Mouse (Mus musculus) lung, postnatal 0 days (tissue): ENCODE results near the gene Hsd11b2. TPM values are rescaled to one million over a fixed set of nuclear protein-coding genes. Genes with fewer than 3 reads are reported as not detected.
"Not testable (repeated sequence)": the region's sequence is repeated elsewhere in the genome, so short reads cannot be mapped to it uniquely, and the experiment has no call there.

ENCODE experiments used
- ATAC-seq: fragments of 200-750 bp; cut with Nextera tagmentation; 2 replicates; pipeline ENCODE4 v1.8.0; 2017; ENCODE audit warnings: moderate library complexity
- DNase-seq: peaks from one replicate; pipeline ENCODE4 v3.0.0-alpha.2; 2016; ENCODE audit warnings: low spot score
- H3K27ac ChIP-seq: fragments of 300-500 bp; sonication (generic); 2 replicates; pipeline ENCODE4 v1.5.1; 2014; ENCODE audit warnings: antibody characterized with exemption, mild to moderate bottlenecking, low read length, mixed read lengths
- H3K27me3 ChIP-seq: fragments of 300-500 bp; sonication (generic); replicated peaks from 2 replicates; pipeline ENCODE4 v1.6.1; 2014; ENCODE audit warnings: low read length, mixed read lengths; ENCODE audit not compliant: insufficient read depth
- H3K36me3 ChIP-seq: fragments of 300-500 bp; sonication (generic); 2 replicates; pipeline ENCODE4 v1.6.1; 2014; ENCODE audit warnings: low read length, mixed read lengths; ENCODE audit not compliant: insufficient read depth
- H3K4me1 ChIP-seq: fragments of 300-500 bp; sonication (generic); 2 replicates; pipeline ENCODE4 v1.6.1; 2014; ENCODE audit warnings: antibody characterized with exemption, low read depth, low read length, mixed read lengths; ENCODE audit not compliant: insufficient read depth
- H3K4me2 ChIP-seq: fragments of 300-500 bp; sonication (generic); replicated peaks from 2 replicates; pipeline ENCODE4 v1.6.1; 2014; ENCODE audit warnings: low read depth, mild to moderate bottlenecking, low read length, moderate library complexity, mixed read lengths
- H3K4me3 ChIP-seq: fragments of 300-500 bp; sonication (generic); 2 replicates; pipeline ENCODE4 v1.5.1; 2014; ENCODE audit warnings: low read depth, low read length
- H3K9ac ChIP-seq: fragments of 300-500 bp; sonication (generic); replicated peaks from 2 replicates; pipeline ENCODE4 v1.6.1; 2014; ENCODE audit warnings: low read depth, mild to moderate bottlenecking
- H3K9me3 ChIP-seq: fragments of 300-500 bp; sonication (generic); 2 replicates; pipeline ENCODE4 v1.6.1; 2016; ENCODE audit warnings: low read length, mixed read lengths
- CTCF ChIP-seq: IDR thresholded peaks from 2 replicates; pipeline ENCODE4 v1.5.1; 2016; ENCODE audit warnings: antibody characterized with exemption, mild to moderate bottlenecking
- EP300 ChIP-seq: IDR thresholded peaks from 2 replicates; pipeline ENCODE4 v1.6.1; 2016; ENCODE audit warnings: antibody characterized with exemption, mild to moderate bottlenecking, control low read depth
- WGBS: fragments of 180-500 bp; shearing (Covaris S2); extraction: QIAGEN DNeasy Blood & Tissue Kit; methylation state at CpG from one replicate; pipeline ENCODE4 v1.1.7; 2014; 5-methylcytosine and 5-hydroxymethylcytosine counted together
- polyA plus RNA-seq: library from polyadenylated mRNA; unstranded; fragments of >200 nt; fragmentation: Nextera tagmentation; extraction: Ambion mirVana; gene quantifications from 2 replicates; pipeline ENCODE4 v1.2.1, GENCODE M21; 2015

The Hsd11b2 gene
- polyA plus RNA-seq, 1 experiment from 2014 or later = 1.8 TPM

DNA sequence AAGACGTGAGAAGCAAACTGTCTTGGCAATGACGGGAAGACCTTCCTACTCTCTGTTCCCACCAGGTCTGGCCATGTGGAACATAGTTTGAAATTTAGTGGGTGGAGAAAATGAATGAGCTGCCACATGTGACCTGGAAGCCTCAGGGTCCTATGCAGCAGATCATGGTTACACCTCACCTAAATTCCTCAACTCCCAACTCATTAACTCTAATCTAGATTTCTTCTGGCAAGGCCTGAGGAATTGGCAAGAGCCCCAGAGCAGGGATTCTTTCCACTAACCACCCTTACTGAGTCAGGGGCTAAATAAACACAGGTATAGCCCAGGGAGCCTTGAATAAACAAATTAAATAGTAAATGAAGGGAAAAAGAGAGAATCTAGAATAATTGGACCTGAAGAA lies 33.5 kb downstream of the Hsd11b2 start:
- Histone ChIP-seq H3K9ac (no peak overlapping the region), H3K36me3 (no peaks in the 10 kb centered on the region), H3K4me2 (no peak overlapping the region), H3K27me3 (no peaks in the 10 kb centered on the region), H3K27ac (no peak overlapping the region), H3K9me3 (no peaks in the 10 kb centered on the region), H3K4me3 (no peak overlapping the region), H3K4me1 (peaks cover 3% of the 10 kb centered on the region; the same call in 1 of the 2 replicates)
- DNase-seq (no peak), ATAC-seq (no peak)
- TF ChIP-seq CTCF = no peak
- no peak for TF ChIP-seq EP300
- WGBS = 85% methylated on average over 2 of the region's 2 CpGs

GRCm38 (mm10) chr8:105552824-105553223 lies 34.3 kb downstream of the Hsd11b2 start:
- Histone ChIP-seq H3K4me1 (no peaks in the 10 kb centered on the region), H3K36me3 (no peaks in the 10 kb centered on the region), H3K9ac (no peak overlapping the region), H3K4me3 (no peak overlapping the region), H3K27me3 (no peaks in the 10 kb centered on the region), H3K9me3 (no peaks in the 10 kb centered on the region), H3K4me2 (no peak overlapping the region), H3K27ac (no peak overlapping the region)
- TF ChIP-seq CTCF = no peak
- 77% methylated on average over 1 of the region's 1 CpGs for WGBS
- DNase-seq (peak; percentile 32), ATAC-seq (no peak)

- Histone ChIP-seq H3K9ac (no peak overlapping the region), H3K36me3 (no peaks in the 10 kb centered on the region), H3K27ac (no peak overlapping the region), H3K27me3 (no peaks in the 10 kb centered on the region), H3K9me3 (no peaks in the 10 kb centered on the region), H3K4me3 (no peak overlapping the region), H3K4me2 (no peak overlapping the region), H3K4me1 (no peaks in the 10 kb centered on the region)
- TF ChIP-seq CTCF (peak; percentile 97), EP300 (peak; percentile 30; the same call in 1 of the 2 replicates)
- ATAC-seq = peak; percentile 77
- peak; percentile 83 for DNase-seq
Observed at GRCm38 (mm10) chr8:105554087-105554486, 35.5 kb downstream of the Hsd11b2 start.

DNA sequence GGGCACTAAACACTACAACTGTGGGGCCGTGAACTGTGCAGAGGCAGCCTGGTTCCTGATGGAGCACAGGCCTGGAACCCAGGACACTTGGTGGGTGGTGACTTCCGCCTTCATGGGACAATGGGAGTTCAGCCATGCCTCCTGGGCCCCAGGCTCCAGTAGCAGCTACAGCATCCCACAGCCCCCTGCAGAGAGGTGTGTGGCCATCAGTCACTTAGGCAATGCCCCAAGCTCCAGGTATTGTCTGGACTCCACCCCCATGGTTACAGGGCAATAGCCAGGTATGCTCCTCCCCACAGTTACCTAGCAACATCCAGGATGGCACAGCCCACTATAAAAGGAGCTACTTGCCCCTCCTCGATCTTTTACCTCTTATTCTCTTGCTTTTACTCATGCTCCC lies 36.7 kb downstream of the Hsd11b2 start:
- H3K4me2 ChIP-seq = no peak overlapping the region
- no peak overlapping the region for H3K4me3 ChIP-seq
- TF ChIP-seq EP300 (no peak), CTCF (no peak)
- no peaks in the 10 kb centered on the region for H3K36me3 ChIP-seq
- H3K27me3 ChIP-seq = no peaks in the 10 kb centered on the region
- no peak overlapping the region for H3K27ac ChIP-seq
- no peaks in the 10 kb centered on the region for H3K9me3 ChIP-seq
- 76% methylated on average over 3 of the region's 3 CpGs for WGBS
- ATAC-seq (peak; percentile 24; the same call in 1 of the 2 replicates), DNase-seq (no peak)
- H3K4me1 ChIP-seq = no peaks in the 10 kb centered on the region
- H3K9ac ChIP-seq = no peak overlapping the region

GRCm38 (mm10) chr8:105562863-105563262 lies 44.3 kb downstream of the Hsd11b2 start:
- 79% methylated on average over 3 of the region's 3 CpGs for WGBS
- DNase-seq (no peak), ATAC-seq (no peak)
- peaks cover 16% of the 10 kb centered on the region; the same call in 1 of the 2 replicates for H3K4me1 ChIP-seq
- TF ChIP-seq EP300 (no peak), CTCF (no peak)
- H3K9ac ChIP-seq = no peak overlapping the region
- no peaks in the 10 kb centered on the region for H3K36me3 ChIP-seq
- H3K27ac ChIP-seq = no peak overlapping the region
- no peak overlapping the region for H3K4me2 ChIP-seq
- no peaks in the 10 kb centered on the region for H3K9me3 ChIP-seq
- no peaks in the 10 kb centered on the region for H3K27me3 ChIP-seq
- H3K4me3 ChIP-seq = no peak overlapping the region

GRCm38 (mm10) chr8:105563871-105564270 lies 45.3 kb downstream of the Hsd11b2 start:
- peak; percentile 26 for DNase-seq
- WGBS = 85% methylated on average over 1 of the region's 1 CpGs
- Histone ChIP-seq H3K27ac (no peak overlapping the region), H3K4me2 (no peak overlapping the region), H3K4me3 (no peak overlapping the region), H3K36me3 (no peaks in the 10 kb centered on the region), H3K9me3 (no peaks in the 10 kb centered on the region), H3K9ac (no peak overlapping the region; the same call in 1 of the 2 replicates), H3K4me1 (peaks cover 16% of the 10 kb centered on the region; the same call in 1 of the 2 replicates), H3K27me3 (no peaks in the 10 kb centered on the region)
- no peak for TF ChIP-seq CTCF
- TF ChIP-seq EP300 = no peak
- no peak for ATAC-seq

DNA sequence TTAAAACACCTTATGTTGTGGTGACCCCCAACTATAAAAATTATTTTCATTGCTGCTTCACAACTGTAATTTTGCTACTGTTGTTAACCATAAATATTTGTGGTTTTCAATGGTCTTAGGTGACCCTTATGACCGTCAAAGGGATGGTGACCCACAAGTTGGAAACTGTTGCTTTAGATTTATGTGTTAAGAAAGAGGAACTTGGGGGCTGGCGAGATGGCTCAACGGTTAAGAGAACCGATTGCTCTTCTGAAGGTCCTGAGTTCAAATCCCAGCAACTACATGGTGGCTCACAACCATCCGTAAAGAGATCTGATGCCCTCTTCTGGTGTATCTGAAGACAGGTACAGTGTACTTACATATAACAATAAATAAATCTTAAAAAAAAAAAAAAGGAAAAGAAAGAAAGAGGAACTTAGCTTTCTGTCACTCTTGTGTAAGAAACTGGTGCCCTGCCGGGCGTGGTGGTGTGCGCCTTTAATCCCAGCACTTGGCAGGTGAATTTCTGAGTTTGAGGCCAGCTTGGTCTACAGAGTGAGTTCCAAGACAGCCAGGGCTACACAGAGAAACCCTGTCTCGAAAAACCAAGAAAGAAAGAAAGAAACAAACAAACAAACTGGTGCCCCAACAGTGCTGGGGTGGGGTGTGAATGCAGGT lies 46.1 kb downstream of the Hsd11b2 start:
- not testable (repeated sequence) for H3K27me3 ChIP-seq, ATAC-seq, H3K9me3 ChIP-seq, DNase-seq, H3K36me3 ChIP-seq
- Histone ChIP-seq H3K27ac (peak overlapping the region; percentile 95; the same call in 1 of the 2 replicates), H3K9ac (peak overlapping the region; percentile 87), H3K4me1 (peaks cover 16% of the 10 kb centered on the region; the same call in 1 of the 2 replicates), H3K4me2 (peak overlapping the region; percentile 83), H3K4me3 (peak overlapping the region; percentile 88)
- 78% methylated on average over 9 of the region's 9 CpGs for WGBS
